Comparison of ENCODE assay signal across 8 mouse cellular contexts in genomic region chr7:105481505-105482411, GRCm38 (mm10). TPM values are rescaled to one million over a fixed set of nuclear protein-coding genes. Genes with fewer than 3 reads are reported as not detected.
A peak's percentile ranks its signal among the peaks of the same experiment; 100 is the strongest.
DNase-seq lines count a peak whose midpoint lies in the region; ATAC-seq and TF ChIP-seq lines count a peak whose summit lies in the region.

Cavin3 (minus strand) TSS chr7:105482300.

- peaks cover 8% of the 10 kb centered on the region; the same call in 1 of the 2 replicates for H3K4me1 ChIP-seq in lung, adult 2 months (ENCODE audit: control insufficient read depth, insufficient read depth, low read length)

- ATAC-seq in activated CD4-positive, CD25-positive, alpha-beta regulatory T cell, adult 4 months, result no peak

- no peak for TF ChIP-seq CTCF in lung, adult 2 months (IDR thresholded peaks at IDR 0.05; ENCODE audit: insufficient read depth, low read length)

- DNase-seq in adipocyte (ENCODE audit: low spot score), result peak; percentile 86
- peak; percentile 80 to 88 for DNase-seq in cerebellum, postnatal 10 days
- peak; percentile 40 to 61 for DNase-seq in frontal cortex, postnatal 10 days (ENCODE audit: low spot score in 2 of 2)
- DNase-seq in heart, postnatal 4 days, result peak; percentile 90
- DNase-seq in layer of hippocampus, adult 8-10 months (ENCODE audit: low spot score in 2 of 2), result peak; percentile 38 to 61
- peak; percentile 66 for DNase-seq in lung, adult 2 months
- peak; percentile 79 for DNase-seq in ovary, postnatal 14 days (ENCODE audit: low spot score)

- H3K4me3 ChIP-seq in lung, adult 2 months (replicated peaks; ENCODE audit: extremely low read depth, low read depth, low read length), result peak within 1 kb of the TSS; percentile 64

- 3% methylated on average over 63 of the region's 63 CpGs for WGBS in lung, adult 2 months

- TF ChIP-seq POLR2A in lung, adult 2 months (IDR thresholded peaks at IDR 0.05; ENCODE audit: borderline replicate concordance, extremely low read depth, low read depth, low read length), result peak; percentile 67; the same call in 1 of the 2 replicates

RNA-seq across cellular contexts. Expression of gene Cavin3, which starts in this region (rescaled TPM):
- 10 to 100 TPM; 43.3 to 44.3 TPM for total RNA-seq in heart, postnatal 4 days (2021)
- total RNA-seq in layer of hippocampus, adult 8-10 months (2022), result 10 to 100 TPM; 11.0 to 14.1 (median 12.4) TPM
- 52.5 and 76.9 TPM in 2 replicates for polyA plus RNA-seq in lung, adult 2 months (2012; rRNA removed)
- polyA plus RNA-seq in activated CD4-positive, CD25-positive, alpha-beta regulatory T cell, adult 4 months (2017; shearing (Covaris generic)), result not detected

Comparison
In these comparisons a context has a peak if more than half of its experiments do, and no peak if none do; other contexts are left out.
1. RNA of gene Cavin3 (polyA plus RNA-seq): 52.5 to 76.9 TPM in lung, adult 2 months; not detected in activated CD4-positive, CD25-positive, alpha-beta regulatory T cell, adult 4 months; every median in the first group is over 10 times any median in the second.
2. Peak in every context shown above with its lines, with median percentiles within 50 percentile points of each other: DNase-seq.